Mouse (Mus musculus): ENCODE data around the gene Strap.

- TF ChIP-seq MAFK (IDR thresholded peaks at IDR 0.05; ENCODE audit: insufficient read depth, low read depth, low read length) = no peak
- TF ChIP-seq HCFC1 (IDR thresholded peaks at IDR 0.05; ENCODE audit: borderline replicate concordance, insufficient read depth, low read length) = no peak
- TF ChIP-seq ZNF384 (IDR thresholded peaks at IDR 0.05; ENCODE audit: low read depth, low read length) = no peak
Measured at GRCm38 (mm10) chr6:137687667-137688066, 47.2 kb upstream of the Strap start.
